Mouse (Mus musculus): Measurements from ENCODE around the gene Nhlh1.
A peak's percentile ranks its signal among the peaks of the same experiment; 100 is the strongest.

Gene Nhlh1

DNA sequence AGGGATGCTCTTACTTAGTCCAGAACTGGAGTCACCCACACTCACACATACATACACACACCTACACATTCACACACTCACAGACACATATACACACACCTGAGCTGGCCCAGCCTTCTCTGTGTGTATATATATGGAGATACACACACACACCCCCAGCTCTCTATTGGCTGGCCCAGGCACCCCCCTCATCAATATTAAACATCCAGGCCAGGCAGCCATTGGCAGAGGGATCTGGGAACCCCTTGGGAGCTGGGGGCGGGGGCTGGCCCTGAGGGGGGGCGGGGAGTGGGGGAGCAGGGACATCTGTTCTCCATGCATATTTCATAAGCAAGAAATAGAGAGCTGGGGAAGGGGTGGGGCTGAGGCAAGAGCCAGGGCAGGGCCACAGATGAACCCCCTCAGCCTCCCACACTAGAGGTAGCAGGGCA, at the start of gene Nhlh1:
Nhlh1 (minus strand) TSS at position 83 of the 431 bp plus-strand sequence.
- peak; percentile 87 to 91 for DNase-seq

GRCm38 (mm10) chr1:172105101-172105500, 47.7 kb upstream of the Nhlh1 start:
- no peak for DNase-seq

DNA sequence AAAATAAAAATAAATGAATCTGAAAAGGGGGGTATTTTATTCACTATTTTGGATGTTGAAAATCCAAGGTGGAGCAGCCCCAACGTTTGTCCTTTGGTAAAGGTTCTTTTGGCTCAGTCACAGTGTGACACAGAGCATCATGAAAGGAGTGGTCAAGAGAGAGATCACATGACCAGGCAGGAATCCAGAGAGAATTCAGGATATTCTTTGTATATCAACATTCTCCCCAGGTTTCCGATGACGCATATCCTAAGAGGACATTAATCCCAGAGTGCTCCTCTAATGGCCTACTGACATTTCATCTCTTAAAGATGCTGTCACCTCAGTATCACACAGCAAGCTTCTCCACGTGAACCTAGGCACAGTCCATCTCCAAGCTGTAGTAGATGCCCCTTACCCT, 46.2 kb upstream of the Nhlh1 start:
- DNase-seq: no peak

- peak; percentile 65 to 73 for DNase-seq
Measured at GRCm38 (mm10) chr1:172099325-172100033, 42.1 kb upstream of the Nhlh1 start.

DNA sequence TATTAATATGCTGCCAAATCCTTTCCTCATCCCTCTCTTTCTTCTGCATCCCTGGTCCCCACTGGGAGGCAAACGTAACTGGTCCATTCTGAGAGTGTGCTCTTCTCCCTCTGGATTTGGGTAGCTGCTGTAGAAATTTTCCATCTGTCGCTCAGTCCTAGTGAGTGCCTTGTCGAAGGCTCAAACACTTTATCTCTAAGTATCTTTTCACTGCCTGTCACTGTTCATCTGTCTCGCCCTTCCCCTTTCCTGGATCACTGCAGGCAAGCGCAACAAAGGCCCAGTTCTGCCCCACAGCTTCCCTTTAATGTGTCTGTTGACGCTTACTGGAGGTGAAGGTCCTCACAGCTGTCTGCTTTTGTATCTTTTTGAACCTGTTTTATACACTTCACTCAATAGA, 37.8 kb upstream of the Nhlh1 start:
- no peak for DNase-seq

- no peak for DNase-seq
Measured at GRCm38 (mm10) chr1:172094295-172094694, 36.9 kb upstream of the Nhlh1 start.

GRCm38 (mm10) chr1:172093522-172093921, 36.1 kb upstream of the Nhlh1 start:
- no peak for DNase-seq

- DNase-seq: no peak
Measured at GRCm38 (mm10) chr1:172082899-172083445, 25.6 kb upstream of the Nhlh1 start.

GRCm38 (mm10) chr1:172082101-172082898, 24.9 kb upstream of the Nhlh1 start, which contains the start of the genes Copa and Ncstn:
TSS of gene Copa (plus strand) at chr1:172082529.
TSS of gene Ncstn (minus strand) at chr1:172082795.
- peak; percentile 94 to 96 for DNase-seq

- no peak for DNase-seq
Measured at GRCm38 (mm10) chr1:172077981-172078380, 20.6 kb upstream of the Nhlh1 start.

GRCm38 (mm10) chr1:172072604-172073003, 15.2 kb upstream of the Nhlh1 start:
- DNase-seq: no peak

DNA sequence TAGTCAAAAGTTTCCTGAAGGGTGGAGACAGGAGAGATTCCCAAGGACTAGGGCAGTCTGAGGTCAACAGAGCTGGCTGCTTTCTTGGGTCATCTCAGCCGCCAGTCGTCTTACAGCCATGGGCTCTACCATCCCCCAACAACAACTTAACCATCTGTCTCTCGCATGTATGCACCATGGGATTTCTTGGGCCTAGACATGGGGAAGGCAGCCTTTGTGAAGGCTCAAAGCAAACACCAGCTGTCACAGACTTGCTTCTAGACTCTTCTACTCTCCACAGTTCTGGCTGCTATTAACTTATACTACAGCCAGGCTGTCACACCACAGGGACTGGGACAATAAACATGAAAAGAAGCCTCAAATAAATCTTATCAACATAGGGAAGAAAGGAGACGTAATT, 14.2 kb upstream of the Nhlh1 start:
- DNase-seq: peak; percentile 66

DNA sequence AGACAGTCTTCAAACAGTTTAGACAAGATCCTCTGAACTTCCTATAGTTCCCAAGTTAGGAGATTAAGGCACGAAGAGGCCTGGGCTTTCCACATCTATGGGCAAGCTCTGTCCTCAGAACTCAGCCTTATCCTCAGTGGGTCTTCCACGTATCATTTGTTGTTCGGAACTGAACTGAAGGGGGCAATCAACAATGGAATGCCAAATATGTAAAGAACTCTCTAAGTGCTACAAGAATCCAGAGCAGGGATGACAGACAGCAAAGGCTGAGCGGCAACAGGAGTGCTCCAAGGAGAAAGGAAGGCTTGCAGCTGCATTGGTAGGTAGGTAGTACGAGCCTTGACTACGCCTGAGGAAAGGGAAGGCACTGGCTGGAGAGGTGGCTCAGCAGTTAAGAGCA, 12.9 kb upstream of the Nhlh1 start:
- DNase-seq: no peak

DNA sequence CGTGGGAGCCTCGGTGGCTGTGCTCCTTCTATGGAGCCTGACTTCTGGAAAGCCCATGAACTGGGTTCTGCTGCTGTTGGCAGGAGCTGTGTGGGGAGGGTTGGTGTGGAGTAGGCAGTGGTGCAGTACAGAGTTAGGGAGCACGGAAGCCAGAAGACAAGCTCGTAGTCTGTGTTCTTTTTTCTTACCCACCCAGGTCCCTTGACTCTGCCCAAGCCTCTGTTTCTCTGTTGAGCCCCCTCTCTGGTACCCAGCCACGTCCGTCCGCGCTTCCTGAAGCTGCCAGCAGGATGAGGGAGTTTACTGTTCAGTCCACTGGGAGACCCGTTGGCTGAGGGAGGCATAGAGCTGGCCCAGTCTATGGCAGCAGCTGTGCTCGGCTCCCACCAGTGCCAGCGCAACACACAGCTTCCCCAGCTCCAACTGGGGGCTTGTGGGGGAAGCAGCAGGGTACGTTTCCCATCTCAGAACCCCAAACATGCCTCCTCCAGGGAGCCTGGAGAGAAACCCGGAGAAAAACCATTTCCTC, 7.3 kb upstream of the Nhlh1 start:
- DNase-seq: peak; percentile 78 to 89

GRCm38 (mm10) chr1:172063291-172064023, 6.1 kb upstream of the Nhlh1 start:
- DNase-seq: peak in 1 of 2 experiments; percentile 26

DNA sequence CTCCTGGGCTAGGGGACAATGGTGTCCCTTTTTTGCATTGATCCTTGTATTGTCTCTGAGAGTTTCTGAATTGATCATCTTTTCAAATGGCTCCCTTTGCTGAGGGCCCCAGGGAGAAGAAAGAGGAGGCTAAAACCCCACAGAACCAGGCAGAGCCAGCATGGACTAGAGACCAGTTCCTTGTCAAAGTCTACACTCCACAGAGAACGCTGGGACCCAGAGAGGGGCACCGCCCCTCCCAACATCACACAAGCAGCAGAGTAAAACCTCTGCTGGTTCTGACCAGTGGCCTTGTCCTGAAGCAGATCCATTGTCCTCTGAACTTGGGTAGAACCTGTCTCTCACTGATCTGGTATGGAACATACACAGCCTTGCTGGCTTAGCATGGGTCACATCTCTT, 4.7 kb upstream of the Nhlh1 start:
- DNase-seq: no peak

- DNase-seq: peak; percentile 83 to 90
Measured at GRCm38 (mm10) chr1:172061217-172061616, 3.8 kb upstream of the Nhlh1 start.

GRCm38 (mm10) chr1:172060659-172061058, 3.3 kb upstream of the Nhlh1 start:
- DNase-seq: peak; percentile 83 to 92

DNA sequence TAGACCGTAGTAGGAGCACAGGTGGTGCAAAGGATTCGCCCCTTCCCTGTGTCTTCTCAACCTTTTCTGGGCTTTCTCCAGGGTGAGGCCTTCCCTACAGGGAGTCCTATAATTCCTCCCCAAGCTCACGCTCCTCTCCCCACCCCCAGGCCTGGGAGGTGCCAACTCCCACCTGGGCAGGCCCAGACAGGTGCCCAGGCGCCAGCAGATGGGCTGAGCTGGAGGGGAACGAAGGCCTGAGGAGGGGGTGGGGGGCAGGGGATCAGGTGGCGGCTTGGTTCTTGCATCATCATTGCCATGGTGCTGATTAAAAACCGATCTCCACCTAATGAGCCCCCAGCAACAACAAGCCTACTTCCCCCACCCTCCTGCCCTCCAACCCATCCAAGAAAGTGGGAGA, 1.5 kb upstream of the Nhlh1 start:
- peak; percentile 68 to 76 for DNase-seq

GRCm38 (mm10) chr1:172058321-172058720, 948 bp upstream of the Nhlh1 start:
- peak; percentile 60 to 73 for DNase-seq

GRCm38 (mm10) chr1:172056251-172056650, 1.1 kb downstream of the Nhlh1 start:
- peak; percentile 61 to 62 for DNase-seq
